In the genomic region with DNA sequence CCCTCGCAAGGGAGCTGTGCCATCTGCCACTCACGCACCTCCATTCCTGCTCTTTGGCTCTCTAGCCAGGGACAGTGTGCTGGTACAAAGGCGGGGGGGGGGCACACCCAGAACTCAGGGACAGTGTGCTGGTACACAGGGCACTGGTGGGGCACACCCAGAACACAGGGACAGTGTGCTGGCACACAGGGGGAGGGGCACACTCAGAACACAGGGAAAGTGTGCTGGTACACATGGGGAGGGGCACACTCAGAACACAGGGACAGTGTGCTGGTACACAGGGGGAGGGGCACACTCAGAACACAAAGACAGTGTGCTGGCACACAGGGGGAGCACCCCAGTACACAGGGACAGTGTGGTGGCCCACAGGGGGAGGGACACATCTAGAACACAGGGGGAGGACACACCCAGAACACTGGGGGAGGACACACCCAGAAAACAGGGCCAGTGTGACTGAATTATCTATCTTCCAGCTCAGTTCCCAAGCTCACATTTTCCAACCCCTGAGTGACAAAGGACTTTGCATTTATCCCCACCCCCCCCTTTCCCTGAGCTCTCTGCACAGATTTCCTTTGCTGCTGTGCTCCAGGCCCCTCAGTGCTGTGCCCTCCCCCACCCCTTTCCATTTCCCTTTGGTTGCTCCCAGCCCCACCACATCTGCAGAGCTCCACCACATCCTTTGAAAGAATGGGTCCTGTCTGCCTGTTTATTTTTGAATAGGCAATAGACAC, we compare ENCODE assay signal across 9 mouse cellular contexts. TPM values are rescaled to one million over a fixed set of nuclear protein-coding genes. Genes with fewer than 3 reads are reported as not detected.
DNase-seq lines count a peak whose midpoint lies in the region; ATAC-seq lines count a peak whose summit lies in the region.
"Had no signal": no experiment of that assay in that cellular context is flagged by ENCODE, and none has a peak within 500 bp of the region (broad histone marks: within the 10 kb centered on the region; RNA-seq: fewer than 3 reads in every experiment).

No protein-coding gene starts in this region.

- peak; percentile 28 for ATAC-seq in CD4-positive, CD25-positive, alpha-beta regulatory T cell, adult 4 months
- ATAC-seq in forebrain, embryonic 16.5 days = peak; percentile 89
- ATAC-seq in limb, embryonic 12.5 days (ENCODE audit: insufficient number of reproducible peaks, insufficient read depth, low FRiP score, low TSS enrichment, low read depth) = no peak
- ATAC-seq in midbrain, embryonic 14.5 days (ENCODE audit: low FRiP score, low TSS enrichment) = peak; percentile 69

- no peak overlapping the region for H3K4me3 ChIP-seq in forebrain, embryonic 16.5 days (replicated peaks; ENCODE audit: low read length)
- H3K4me3 ChIP-seq in limb, embryonic 12.5 days (replicated peaks) = no peak overlapping the region
- no peak overlapping the region for H3K4me3 ChIP-seq in midbrain, embryonic 14.5 days (replicated peaks; ENCODE audit: low read depth, low read length)
- H3K4me3 ChIP-seq: myocyte had no signal

- H3K4me1 ChIP-seq in forebrain, embryonic 16.5 days (replicated peaks; ENCODE audit: control insufficient read depth, insufficient read depth, low read length) = peaks cover 43% of the 10 kb centered on the region
- peaks cover 45% of the 10 kb centered on the region for H3K4me1 ChIP-seq in limb, embryonic 12.5 days (replicated peaks)
- peaks cover 59% of the 10 kb centered on the region for H3K4me1 ChIP-seq in midbrain, embryonic 14.5 days (ENCODE audit: control insufficient read depth, insufficient read depth, low read length)

- peak overlapping the region; percentile 87 for H3K27ac ChIP-seq in forebrain, embryonic 16.5 days (ENCODE audit: low read length)
- H3K27ac ChIP-seq in limb, embryonic 12.5 days = peak overlapping the region; percentile 64
- H3K27ac ChIP-seq in midbrain, embryonic 14.5 days (replicated peaks; ENCODE audit: low read depth, low read length) = peak overlapping the region; percentile 88

- H3K36me3 ChIP-seq in forebrain, embryonic 16.5 days (ENCODE audit: control insufficient read depth, insufficient read depth) = no peaks in the 10 kb centered on the region
- H3K36me3 ChIP-seq in limb, embryonic 12.5 days = 0 out of 2 replicates have a peak, but pooled peaks cover 4% of the 10 kb centered on the region
- H3K36me3 ChIP-seq in midbrain, embryonic 14.5 days (ENCODE audit: control insufficient read depth, insufficient read depth, low read length) = no peaks in the 10 kb centered on the region

- H3K27me3 ChIP-seq in forebrain, embryonic 16.5 days (replicated peaks; ENCODE audit: control insufficient read depth, insufficient read depth, low read length) = no peaks in the 10 kb centered on the region
- no peaks in the 10 kb centered on the region for H3K27me3 ChIP-seq in limb, embryonic 12.5 days
- H3K27me3 ChIP-seq in midbrain, embryonic 14.5 days (ENCODE audit: control insufficient read depth, insufficient read depth, low read length) = no peaks in the 10 kb centered on the region

- H3K4me2 ChIP-seq in forebrain, embryonic 16.5 days (ENCODE audit: low read length) = no peak overlapping the region
- H3K4me2 ChIP-seq in limb, embryonic 12.5 days = no peak overlapping the region
- H3K4me2 ChIP-seq in midbrain, embryonic 14.5 days (ENCODE audit: low read length) = 0 out of 2 replicates have a peak overlapping the region, but pooled peaks have one; percentile 8

- peak overlapping the region; percentile 19; the same call in 1 of the 2 replicates for H3K9ac ChIP-seq in forebrain, embryonic 16.5 days (replicated peaks; ENCODE audit: low read depth, low read length)
- H3K9ac ChIP-seq in limb, embryonic 12.5 days (replicated peaks) = peak overlapping the region; percentile 12; the same call in 1 of the 2 replicates
- H3K9ac ChIP-seq in midbrain, embryonic 14.5 days (replicated peaks; ENCODE audit: low read length) = no peak overlapping the region; the same call in 1 of the 2 replicates

- 27% methylated on average over 3 of the region's 3 CpGs for WGBS in forebrain, embryonic 16.5 days
- 88% methylated on average over 3 of the region's 3 CpGs for WGBS in limb, embryonic 12.5 days
- 20% methylated on average over 3 of the region's 3 CpGs for WGBS in midbrain, embryonic 14.5 days

- DNase-seq in brain, adult 2 months (ENCODE audit: low read depth, low spot score) = peak; percentile 16
- peak; percentile 79 for DNase-seq in midbrain, embryonic 14.5 days
- DNase-seq in spleen, postnatal 14 days (ENCODE audit: low spot score in 2 of 2) = no peak
- no peak for DNase-seq in thymus, postnatal 25 days
- DNase-seq in spleen, postnatal 10 days (ENCODE audit: low spot score in 2 of 2) = no peak

- H3K9me3 ChIP-seq in forebrain, embryonic 16.5 days (ENCODE audit: control insufficient read depth, low read length) = no peaks in the 10 kb centered on the region
- H3K9me3 ChIP-seq in limb, embryonic 12.5 days = no peaks in the 10 kb centered on the region
- H3K9me3 ChIP-seq in midbrain, embryonic 14.5 days (ENCODE audit: control insufficient read depth, low read length) = no peaks in the 10 kb centered on the region

RNA-seq across cellular contexts. Expression of gene Lrrc20, which starts 58.9 kb away (rescaled TPM):
- polyA plus RNA-seq in CD4-positive, CD25-positive, alpha-beta regulatory T cell, adult 4 months (2017; shearing (Covaris generic)) = 1 to 10 TPM; 5.8 to 9.1 TPM
- polyA plus RNA-seq in forebrain, embryonic 16.5 days (2015; fragmentation: Nextera tagmentation; extraction: Ambion mirVana) = 25.7 and 28.1 TPM in 2 replicates
- 11.3 and 11.6 TPM in 2 replicates for polyA plus RNA-seq in limb, embryonic 12.5 days (2016; fragmentation: Nextera tagmentation; extraction: Ambion mirVana)
- 15.0 and 17.6 TPM in 2 replicates for polyA plus RNA-seq in midbrain, embryonic 14.5 days (2014; fragmentation: Nextera tagmentation; extraction: Ambion mirVana)

Comparison
In these comparisons a context has a peak if more than half of its experiments do, and no peak if none do; other contexts are left out.
1. DNase-seq: peak in brain, adult 2 months (single experiment) and midbrain, embryonic 14.5 days (single experiment); none in spleen, postnatal 14 days (0 of 2), thymus, postnatal 25 days (single experiment) and spleen, postnatal 10 days (0 of 2).
2. Peak in every context shown above with its lines, with median percentiles within 50 percentile points of each other: H3K27ac ChIP-seq.